ENCODE assay signal across 9 mouse cellular contexts in genomic region chr13:3708896-3709631, GRCm38 (mm10).
DNase-seq lines count a peak whose midpoint lies in the region; ATAC-seq and TF ChIP-seq lines count a peak whose summit lies in the region.
"Had no signal": no experiment of that assay in that cellular context is flagged by ENCODE, and none has a peak within 500 bp of the region (broad histone marks: within the 10 kb centered on the region; RNA-seq: fewer than 3 reads in every experiment).

No protein-coding gene starts in this region.

- H3K27ac ChIP-seq in midbrain, embryonic 10.5 days (replicated peaks) = no peak overlapping the region
- H3K27ac ChIP-seq in midbrain, embryonic 13.5 days = no peak overlapping the region
- H3K27ac ChIP-seq in heart, embryonic 12.5 days (ENCODE audit: poor library complexity, severe bottlenecking) = peak overlapping the region; percentile 72
- H3K27ac ChIP-seq in intestine, embryonic 15.5 days = peak overlapping the region; percentile 29
- no peak overlapping the region for H3K27ac ChIP-seq in stomach, postnatal 0 days (replicated peaks)
- no peak overlapping the region for H3K27ac ChIP-seq in midbrain, embryonic 16.5 days (ENCODE audit: low read length)

- no peak overlapping the region for H3K4me2 ChIP-seq in midbrain, embryonic 13.5 days (replicated peaks)
- H3K4me2 ChIP-seq in heart, embryonic 12.5 days = peak overlapping the region; percentile 49
- peak overlapping the region; percentile 45 for H3K4me2 ChIP-seq in intestine, embryonic 15.5 days (replicated peaks)
- no peak overlapping the region for H3K4me2 ChIP-seq in stomach, postnatal 0 days (replicated peaks; ENCODE audit: low read depth)
- H3K4me2 ChIP-seq in midbrain, embryonic 16.5 days (ENCODE audit: low read length) = no peak overlapping the region

- ATAC-seq in midbrain, embryonic 13.5 days = no peak
- peak; percentile 61; the same call in 1 of the 2 replicates for ATAC-seq in heart, embryonic 12.5 days (ENCODE audit: insufficient number of reproducible peaks, low FRiP score)
- ATAC-seq in intestine, embryonic 15.5 days = peak; percentile 46
- ATAC-seq in stomach, postnatal 0 days (ENCODE audit: low FRiP score, low TSS enrichment) = peak; percentile 25; the same call in 1 of the 2 replicates
- no peak for ATAC-seq in midbrain, embryonic 16.5 days

- 79% methylated on average over 14 of the region's 14 CpGs for WGBS in midbrain, embryonic 10.5 days
- 78% methylated on average over 14 of the region's 14 CpGs for WGBS in midbrain, embryonic 13.5 days
- WGBS in heart, embryonic 12.5 days = 27% methylated on average over 14 of the region's 14 CpGs
- 23% methylated on average over 14 of the region's 14 CpGs for WGBS in intestine, embryonic 15.5 days
- 32% methylated on average over 14 of the region's 14 CpGs for WGBS in stomach, postnatal 0 days
- WGBS in midbrain, embryonic 16.5 days = 71% methylated on average over 14 of the region's 14 CpGs

- H3K4me1 ChIP-seq in midbrain, embryonic 10.5 days = peaks cover 18% of the 10 kb centered on the region
- H3K4me1 ChIP-seq in midbrain, embryonic 13.5 days (replicated peaks) = peaks cover 12% of the 10 kb centered on the region
- H3K4me1 ChIP-seq in heart, embryonic 12.5 days (replicated peaks) = peaks cover 23% of the 10 kb centered on the region
- H3K4me1 ChIP-seq in intestine, embryonic 15.5 days (replicated peaks) = peaks cover 12% of the 10 kb centered on the region
- H3K4me1 ChIP-seq in stomach, postnatal 0 days (replicated peaks; ENCODE audit: control insufficient read depth, insufficient read depth) = no peaks in the 10 kb centered on the region
- H3K4me1 ChIP-seq in midbrain, embryonic 16.5 days (ENCODE audit: control insufficient read depth, insufficient read depth, low read length) = peaks cover 8% of the 10 kb centered on the region; the same call in 1 of the 2 replicates

- DNase-seq in midbrain, embryonic 10.5 days (ENCODE audit: low spot score) = peak; percentile 14
- DNase-seq in stomach, postnatal 0 days (ENCODE audit: low spot score) = no peak
- no peak for DNase-seq in right cerebral cortex, postnatal 36 days (ENCODE audit: low spot score in 2 of 2)
- DNase-seq: kidney, postnatal 36 days; thymus, postnatal 25 days had no signal

- no peak for TF ChIP-seq EP300 in stomach, postnatal 0 days (optimal IDR thresholded peaks at IDR 0.05)

- H3K4me3 ChIP-seq in midbrain, embryonic 10.5 days = no peak overlapping the region
- no peak overlapping the region for H3K4me3 ChIP-seq in midbrain, embryonic 13.5 days (replicated peaks)
- H3K4me3 ChIP-seq in heart, embryonic 12.5 days = 0 out of 2 replicates have a peak overlapping the region, but pooled peaks have one; percentile 5
- H3K4me3 ChIP-seq in intestine, embryonic 15.5 days (replicated peaks) = no peak overlapping the region
- no peak overlapping the region for H3K4me3 ChIP-seq in stomach, postnatal 0 days (ENCODE audit: low read depth, low read length)
- H3K4me3 ChIP-seq in midbrain, embryonic 16.5 days (ENCODE audit: low read depth, low read length) = no peak overlapping the region

- no peaks in the 10 kb centered on the region for H3K36me3 ChIP-seq in midbrain, embryonic 10.5 days
- H3K36me3 ChIP-seq in midbrain, embryonic 13.5 days = no peaks in the 10 kb centered on the region
- no peaks in the 10 kb centered on the region for H3K36me3 ChIP-seq in heart, embryonic 12.5 days
- H3K36me3 ChIP-seq in intestine, embryonic 15.5 days = no peaks in the 10 kb centered on the region
- no peaks in the 10 kb centered on the region for H3K36me3 ChIP-seq in stomach, postnatal 0 days (ENCODE audit: control insufficient read depth, insufficient read depth, low read length)
- no peaks in the 10 kb centered on the region for H3K36me3 ChIP-seq in midbrain, embryonic 16.5 days (ENCODE audit: control insufficient read depth, insufficient read depth, low read length)

- H3K9me3 ChIP-seq in midbrain, embryonic 10.5 days (replicated peaks) = no peaks in the 10 kb centered on the region
- no peaks in the 10 kb centered on the region for H3K9me3 ChIP-seq in midbrain, embryonic 13.5 days
- H3K9me3 ChIP-seq in heart, embryonic 12.5 days (replicated peaks) = no peaks in the 10 kb centered on the region
- no peaks in the 10 kb centered on the region for H3K9me3 ChIP-seq in intestine, embryonic 15.5 days
- no peaks in the 10 kb centered on the region for H3K9me3 ChIP-seq in stomach, postnatal 0 days (ENCODE audit: control insufficient read depth, low read length)
- H3K9me3 ChIP-seq in midbrain, embryonic 16.5 days (replicated peaks; ENCODE audit: control insufficient read depth, low read length, poor library complexity, severe bottlenecking) = no peaks in the 10 kb centered on the region

- 0 out of 2 replicates have a peak, but pooled peaks cover under 1% of the 10 kb centered on the region for H3K27me3 ChIP-seq in midbrain, embryonic 10.5 days (ENCODE audit: low read depth, poor library complexity, severe bottlenecking)
- 0 out of 2 replicates have a peak, but pooled peaks cover 1% of the 10 kb centered on the region for H3K27me3 ChIP-seq in midbrain, embryonic 13.5 days
- no peaks in the 10 kb centered on the region for H3K27me3 ChIP-seq in heart, embryonic 12.5 days (replicated peaks)
- H3K27me3 ChIP-seq in intestine, embryonic 15.5 days (replicated peaks) = no peaks in the 10 kb centered on the region
- no peaks in the 10 kb centered on the region for H3K27me3 ChIP-seq in stomach, postnatal 0 days (ENCODE audit: control insufficient read depth, insufficient read depth, low read length)
- H3K27me3 ChIP-seq in midbrain, embryonic 16.5 days (ENCODE audit: control insufficient read depth, insufficient read depth, low read depth, low read length) = no peaks in the 10 kb centered on the region

- H3K9ac ChIP-seq in midbrain, embryonic 13.5 days (replicated peaks) = no peak overlapping the region
- H3K9ac ChIP-seq in heart, embryonic 12.5 days = peak overlapping the region; percentile 29
- H3K9ac ChIP-seq in intestine, embryonic 15.5 days = no peak overlapping the region
- no peak overlapping the region for H3K9ac ChIP-seq in stomach, postnatal 0 days (ENCODE audit: low read length)
- no peak overlapping the region for H3K9ac ChIP-seq in midbrain, embryonic 16.5 days (ENCODE audit: low read depth, low read length)

- no peak for TF ChIP-seq CTCF in stomach, postnatal 0 days (IDR thresholded peaks at IDR 0.05; ENCODE audit: low read depth)

Comparison
In these comparisons a context has a peak if more than half of its experiments do, and no peak if none do; other contexts are left out.
1. H3K27ac ChIP-seq: peak in heart, embryonic 12.5 days (single experiment) and intestine, embryonic 15.5 days (single experiment); none in midbrain, embryonic 10.5 days (single experiment), midbrain, embryonic 13.5 days (single experiment), stomach, postnatal 0 days (single experiment) and midbrain, embryonic 16.5 days (single experiment).
2. ATAC-seq: peak in heart, embryonic 12.5 days (single experiment), intestine, embryonic 15.5 days (single experiment) and stomach, postnatal 0 days (single experiment); none in midbrain, embryonic 13.5 days (single experiment) and midbrain, embryonic 16.5 days (single experiment).
3. H3K4me2 ChIP-seq: peak in heart, embryonic 12.5 days (single experiment) and intestine, embryonic 15.5 days (single experiment); none in midbrain, embryonic 13.5 days (single experiment), stomach, postnatal 0 days (single experiment) and midbrain, embryonic 16.5 days (single experiment).